ENCODE assay signal across 10 mouse cellular contexts in the genomic region with DNA sequence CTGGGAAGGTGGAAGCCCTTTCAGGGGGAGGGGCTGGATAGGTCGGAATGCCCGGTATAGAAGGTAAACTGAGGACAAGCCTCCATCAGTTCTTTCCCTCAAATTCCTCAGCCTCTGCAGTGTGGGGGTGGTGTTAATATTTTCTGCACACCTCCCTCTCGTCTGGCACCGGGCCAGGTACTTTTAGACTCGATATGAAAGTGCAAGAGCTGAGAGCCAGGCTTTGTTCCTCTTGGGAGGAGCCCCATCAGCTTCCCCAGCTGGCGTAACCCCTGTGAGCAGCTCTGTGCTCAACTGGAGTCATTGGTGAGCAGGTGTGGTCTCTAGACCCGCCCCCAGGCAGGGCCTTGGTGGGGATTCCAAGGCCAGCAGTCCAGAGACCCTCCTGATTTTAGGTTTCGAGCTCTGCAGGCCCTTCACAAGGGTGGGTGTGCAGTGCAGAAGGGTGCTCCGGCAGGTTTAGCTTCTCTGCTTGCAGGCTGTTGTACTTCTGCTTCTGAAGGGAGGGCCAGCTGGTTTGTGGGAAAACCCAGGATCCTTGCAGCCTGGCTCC. TPM values are rescaled to one million over a fixed set of nuclear protein-coding genes. Genes with fewer than 3 reads are reported as not detected.
DNase-seq lines count a peak whose midpoint lies in the region; ATAC-seq and TF ChIP-seq lines count a peak whose summit lies in the region.
"Had no signal": no experiment of that assay in that cellular context is flagged by ENCODE, and none has a peak within 500 bp of the region (broad histone marks: within the 10 kb centered on the region; RNA-seq: fewer than 3 reads in every experiment).

No protein-coding gene starts in this region.

- WGBS in large intestine, adult 2 months, result 12% methylated on average over 9 of the region's 9 CpGs
- 21% methylated on average over 9 of the region's 9 CpGs for WGBS in liver, postnatal 0 days (ENCODE audit: insufficient replicate concordance)

- TF ChIP-seq CTCF in liver, postnatal 0 days (IDR thresholded peaks at IDR 0.05; ENCODE audit: low read depth), result no peak

- DNase-seq in cerebellum, adult 11 months, result peak; percentile 64
- DNase-seq in cerebellum, postnatal 4 days (ENCODE audit: low spot score in 2 of 2), result no peak
- peak; percentile 68 for DNase-seq in cerebellum, adult 8-10 months
- DNase-seq in heart, adult 9 months (ENCODE audit: low spot score in 2 of 2), result peak; percentile 30 to 39
- peak; percentile 57 for DNase-seq in large intestine, adult 2 months (ENCODE audit: low read depth, low spot score)
- peak; percentile 51 for DNase-seq in liver, postnatal 0 days
- no peak for DNase-seq in embryo, embryonic 10.5 days (ENCODE audit: low spot score)

- H3K9me3 ChIP-seq in liver, postnatal 0 days (ENCODE audit: low read length), result no peaks in the 10 kb centered on the region

- H3K27me3 ChIP-seq in liver, postnatal 0 days (ENCODE audit: insufficient read depth, low read length), result 0 out of 2 replicates have a peak, but pooled peaks cover 10% of the 10 kb centered on the region

- H3K27ac ChIP-seq in liver, postnatal 0 days (ENCODE audit: low read depth), result no peak overlapping the region

- no peak overlapping the region for H3K9ac ChIP-seq in liver, postnatal 0 days (replicated peaks)

- no peaks in the 10 kb centered on the region for H3K36me3 ChIP-seq in liver, postnatal 0 days (replicated peaks; ENCODE audit: insufficient read depth, low read length)

- H3K4me2 ChIP-seq in liver, postnatal 0 days (ENCODE audit: low read depth, low read length), result peak overlapping the region; percentile 27

- peak; percentile 49; the same call in 1 of the 2 replicates for ATAC-seq in liver, postnatal 0 days
- peak; percentile 50 for ATAC-seq in neutrophil, adult 5-6 weeks (ENCODE audit: extremely low read depth, insufficient number of reproducible peaks, low FRiP score, poor library complexity, severe bottlenecking)

- H3K4me1 ChIP-seq in liver, postnatal 0 days (ENCODE audit: insufficient read depth), result peaks cover 7% of the 10 kb centered on the region

- TF ChIP-seq EP300 in liver, postnatal 0 days (IDR thresholded peaks at IDR 0.05; ENCODE audit: low read depth), result no peak

- H3K4me3 ChIP-seq in liver, postnatal 0 days (ENCODE audit: low read depth, low read length), result no peak overlapping the region

RNA-seq across cellular contexts. Expression of gene Scn2b, which starts 4.7 kb away (rescaled TPM):
- 2.3 and 2.8 TPM in 2 replicates for polyA plus RNA-seq in large intestine, adult 2 months (2012; rRNA removed)
- polyA plus RNA-seq in liver, postnatal 0 days (2015; fragmentation: Nextera tagmentation; extraction: Ambion mirVana), result 0.06 and 0.09 TPM in 2 replicates
- total RNA-seq in neutrophil, adult 5-6 weeks (2017), result 0.49 and 1.0 TPM in 2 replicates
- total RNA-seq: liver, adult 2 months had no signal
- polyA plus RNA-seq: C2C12; liver, adult 2 months had no signal

RNA-seq across cellular contexts. Expression of gene Scn4b, which starts 15.9 kb away (rescaled TPM):
- 0.05 and 0.10 TPM in 2 replicates for polyA plus RNA-seq in large intestine, adult 2 months (2012; rRNA removed)
- 0.73 and 0.82 TPM in 2 replicates for polyA plus RNA-seq in liver, postnatal 0 days (2015; fragmentation: Nextera tagmentation; extraction: Ambion mirVana)
- 0.35 and 0.49 TPM in 2 replicates for total RNA-seq in neutrophil, adult 5-6 weeks (2017)

RNA-seq across cellular contexts. Expression of gene Jaml, which starts 43.3 kb away (rescaled TPM):
- 4.4 and 10.2 TPM in 2 replicates for polyA plus RNA-seq in large intestine, adult 2 months (2012; rRNA removed)
- 0.68 and 0.73 TPM in 2 replicates for polyA plus RNA-seq in liver, postnatal 0 days (2015; fragmentation: Nextera tagmentation; extraction: Ambion mirVana)
- 282 and 323 TPM in 2 replicates for total RNA-seq in neutrophil, adult 5-6 weeks (2017)
- polyA plus RNA-seq: C2C12 had no signal

RNA-seq across cellular contexts. Expression of gene BC049352, which starts 59.5 kb away (rescaled TPM):
- polyA plus RNA-seq in large intestine, adult 2 months (2012; rRNA removed), result 0.15 TPM in 1 of 2 replicates, not detected in the other
- polyA plus RNA-seq in liver, postnatal 0 days (2015; fragmentation: Nextera tagmentation; extraction: Ambion mirVana), result 0.14 and 0.15 TPM in 2 replicates
- 0.49 and 0.81 TPM in 2 replicates for total RNA-seq in neutrophil, adult 5-6 weeks (2017)
- polyA plus RNA-seq: C2C12 had no signal

Comparison
In these comparisons a context has a peak if more than half of its experiments do, and no peak if none do; other contexts are left out.
1. DNase-seq: peak in cerebellum, adult 11 months (single experiment), cerebellum, adult 8-10 months (single experiment), heart, adult 9 months (2 of 2), large intestine, adult 2 months (single experiment) and liver, postnatal 0 days (single experiment); none in cerebellum, postnatal 4 days (0 of 2) and embryo, embryonic 10.5 days (single experiment).